Mouse (Mus musculus) kidney, embryonic 14.5 days (tissue): ENCODE results near the gene Crip3. TPM values are rescaled to one million over a fixed set of nuclear protein-coding genes. Genes with fewer than 3 reads are reported as not detected.

Experiments used
- ATAC-seq: fragments of 200-750 bp; cut with Nextera tagmentation; 2 replicates; pipeline ENCODE4 v1.8.0; 2017; ENCODE audit warnings: moderate number of reproducible peaks, mild to moderate bottlenecking, moderate TSS enrichment, moderate library complexity; ENCODE audit not compliant: low FRiP score, low TSS enrichment
- H3K27ac ChIP-seq: fragments of 300-500 bp; sonication (generic); 2 replicates; pipeline ENCODE4 v1.5.1; 2014; ENCODE audit warnings: low read depth, mild to moderate bottlenecking, low read length, moderate library complexity, mixed read lengths
- H3K27me3 ChIP-seq: fragments of 300-500 bp; sonication (generic); 2 replicates; pipeline ENCODE4 v1.6.1; 2014; ENCODE audit warnings: mild to moderate bottlenecking, low read length; ENCODE audit not compliant: control insufficient read depth, insufficient read depth
- H3K36me3 ChIP-seq: fragments of 300-500 bp; sonication (generic); 2 replicates; pipeline ENCODE4 v1.6.1; 2014; ENCODE audit warnings: low read length, mixed read lengths; ENCODE audit not compliant: control insufficient read depth, insufficient read depth
- H3K4me1 ChIP-seq: fragments of 300-500 bp; sonication (generic); 2 replicates; pipeline ENCODE4 v1.6.1; 2014; ENCODE audit warnings: low read length, mixed read lengths; ENCODE audit not compliant: control insufficient read depth, insufficient read depth
- H3K4me2 ChIP-seq: fragments of 300-500 bp; sonication (generic); replicated peaks from 2 replicates; pipeline ENCODE4 v1.6.1; 2014; ENCODE audit warnings: low read depth, mild to moderate bottlenecking, low read length
- H3K4me3 ChIP-seq: fragments of 300-500 bp; sonication (generic); 2 replicates; pipeline ENCODE4 v1.5.1; 2014; ENCODE audit warnings: mild to moderate bottlenecking, low read length
- H3K9ac ChIP-seq: fragments of 300-500 bp; sonication (generic); 2 replicates; pipeline ENCODE4 v1.6.1; 2014; ENCODE audit warnings: low read depth, mild to moderate bottlenecking, low read length, moderate library complexity
- H3K9me3 ChIP-seq: fragments of 300-500 bp; sonication (generic); 2 replicates; pipeline ENCODE4 v1.6.1; 2016; ENCODE audit warnings: low read length; ENCODE audit not compliant: control insufficient read depth
- WGBS: fragments of 180-500 bp; shearing (Covaris S2); extraction: QIAGEN DNeasy Blood & Tissue Kit; methylation state at CpG from one replicate; pipeline ENCODE4 v1.1.7; 2014; 5-methylcytosine and 5-hydroxymethylcytosine counted together
- polyA plus RNA-seq: library from polyadenylated mRNA; unstranded; fragments of >200 nt; fragmentation: Nextera tagmentation; extraction: Ambion mirVana; gene quantifications from 2 replicates; pipeline ENCODE4 v1.2.1, GENCODE M21; 2014

Gene Crip3
- polyA plus RNA-seq, 1 experiment from 2014 or later = 0.38 TPM

DNA sequence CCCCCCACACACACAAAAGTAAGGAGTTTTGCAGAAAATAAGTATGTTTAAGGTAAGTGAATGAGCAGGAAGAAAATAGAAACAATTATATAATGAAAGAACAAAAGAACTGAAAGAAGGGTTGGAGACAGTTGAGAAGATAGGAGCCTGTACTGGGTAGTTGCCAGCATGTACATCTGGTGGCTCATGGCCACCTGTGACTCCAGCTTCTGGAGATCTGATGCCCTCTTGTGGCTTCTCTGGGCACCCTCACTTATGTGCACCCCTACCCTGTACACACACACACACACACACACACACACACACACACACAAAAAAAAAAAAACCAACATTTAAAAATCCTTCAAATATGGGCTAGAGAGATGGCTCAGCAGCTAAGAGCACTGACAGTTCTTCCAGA, 9.0 kb upstream of the Crip3 start:
- Histone ChIP-seq H3K4me1 (no peaks in the 10 kb centered on the region), H3K27me3 (no peaks in the 10 kb centered on the region), H3K36me3 (peaks cover 3% of the 10 kb centered on the region; the same call in 1 of the 2 replicates), H3K4me3 (no peak overlapping the region), H3K9ac (no peak overlapping the region), H3K27ac (no peak overlapping the region), H3K9me3 (no peaks in the 10 kb centered on the region), H3K4me2 (no peak overlapping the region)
- no peak for ATAC-seq

DNA sequence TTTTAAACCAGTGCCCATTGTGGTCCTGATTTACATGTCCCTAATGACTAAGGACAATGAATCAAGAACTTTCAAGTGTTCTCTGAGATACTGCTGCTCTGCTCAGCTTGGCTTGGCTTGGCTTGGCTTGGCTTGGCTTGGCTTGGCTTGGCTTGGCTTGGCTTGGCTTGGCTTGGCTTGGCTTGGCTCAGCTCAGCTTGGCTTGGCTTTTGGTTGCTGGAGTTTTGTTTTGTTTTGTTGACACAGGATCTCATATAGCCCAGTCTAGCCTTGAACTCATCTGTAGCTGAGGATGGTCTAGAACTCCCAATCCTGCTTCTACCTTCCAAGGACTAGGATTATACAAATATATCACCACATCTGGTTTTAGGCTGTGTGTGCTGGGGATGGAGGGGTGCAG, 2.2 kb upstream of the Crip3 start:
- H3K4me3 ChIP-seq = no peak overlapping the region
- no peak overlapping the region for H3K27ac ChIP-seq
- no peaks in the 10 kb centered on the region for H3K27me3 ChIP-seq
- H3K9ac ChIP-seq = no peak overlapping the region
- H3K4me1 ChIP-seq = 0 out of 2 replicates have a peak, but pooled peaks cover 3% of the 10 kb centered on the region
- H3K4me2 ChIP-seq = no peak overlapping the region
- no peak for ATAC-seq
- no peaks in the 10 kb centered on the region for H3K9me3 ChIP-seq
- no peaks in the 10 kb centered on the region for H3K36me3 ChIP-seq

DNA sequence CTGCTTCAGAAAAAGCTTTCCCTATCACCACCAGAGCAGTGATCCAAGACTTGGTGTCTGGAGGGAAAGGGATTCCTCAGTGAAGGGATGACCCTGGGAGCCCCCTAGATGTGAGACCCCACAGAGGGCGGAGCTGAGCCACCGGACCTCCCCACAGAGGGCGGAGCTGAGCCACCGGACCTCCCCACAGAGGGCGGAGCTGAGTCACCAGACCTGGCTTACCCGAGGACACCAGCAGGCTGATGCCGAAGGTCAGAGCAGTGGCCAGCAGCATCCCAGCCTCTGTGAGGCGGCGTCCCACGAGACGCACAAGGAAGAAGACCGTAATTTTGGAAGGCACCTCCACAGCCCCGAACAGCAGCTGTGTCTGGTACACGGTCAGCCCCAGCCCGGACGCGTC, 4.9 kb downstream of the Crip3 start:
- 2% methylated on average over 17 of the region's 17 CpGs for WGBS
- Histone ChIP-seq H3K9ac (no peak overlapping the region), H3K27me3 (0 out of 2 replicates have a peak, but pooled peaks cover 4% of the 10 kb centered on the region), H3K27ac (no peak overlapping the region), H3K4me2 (peak overlapping the region; percentile 19), H3K4me3 (peak overlapping the region; percentile 7; the same call in 1 of the 2 replicates), H3K4me1 (0 out of 2 replicates have a peak, but pooled peaks cover 6% of the 10 kb centered on the region), H3K36me3 (no peaks in the 10 kb centered on the region), H3K9me3 (no peaks in the 10 kb centered on the region)
- ATAC-seq = peak; percentile 63; the same call in 1 of the 2 replicates

DNA sequence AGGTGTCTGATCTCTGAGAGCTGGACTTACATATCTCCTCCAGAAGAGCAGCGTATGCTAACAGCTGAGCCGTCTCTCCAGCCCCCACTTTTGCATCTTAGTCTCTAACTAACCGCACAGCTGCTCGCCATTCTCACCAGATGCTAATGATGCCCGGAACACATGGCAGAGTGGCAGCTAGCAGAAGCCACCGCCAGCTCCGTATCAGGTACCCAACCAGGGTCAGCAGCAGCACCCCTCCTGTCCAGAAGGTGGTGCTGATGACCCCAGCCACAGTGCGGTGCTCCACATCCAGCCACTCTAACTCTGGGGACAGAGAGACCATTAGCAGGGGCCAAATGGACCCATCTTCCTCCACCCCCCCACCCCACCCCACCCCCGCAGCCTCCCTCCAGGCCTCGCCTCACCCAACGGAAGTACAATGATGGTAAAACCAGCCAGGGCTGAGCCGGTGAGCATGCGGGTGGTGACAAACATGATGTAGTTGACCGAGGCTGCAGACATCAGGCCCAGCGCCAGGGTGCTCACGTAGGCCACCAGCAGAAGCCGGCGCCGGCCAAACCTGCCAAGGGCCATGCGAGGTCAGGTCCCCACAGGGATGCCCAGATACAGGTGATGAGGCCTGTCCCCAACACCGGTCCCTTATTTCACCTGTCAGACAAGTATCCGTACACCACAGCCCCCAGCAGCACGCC, 8.1 kb downstream of the Crip3 start:
- Histone ChIP-seq H3K27ac (no peak overlapping the region), H3K27me3 (peaks cover 8% of the 10 kb centered on the region)
- peak; percentile 65 for ATAC-seq

DNA sequence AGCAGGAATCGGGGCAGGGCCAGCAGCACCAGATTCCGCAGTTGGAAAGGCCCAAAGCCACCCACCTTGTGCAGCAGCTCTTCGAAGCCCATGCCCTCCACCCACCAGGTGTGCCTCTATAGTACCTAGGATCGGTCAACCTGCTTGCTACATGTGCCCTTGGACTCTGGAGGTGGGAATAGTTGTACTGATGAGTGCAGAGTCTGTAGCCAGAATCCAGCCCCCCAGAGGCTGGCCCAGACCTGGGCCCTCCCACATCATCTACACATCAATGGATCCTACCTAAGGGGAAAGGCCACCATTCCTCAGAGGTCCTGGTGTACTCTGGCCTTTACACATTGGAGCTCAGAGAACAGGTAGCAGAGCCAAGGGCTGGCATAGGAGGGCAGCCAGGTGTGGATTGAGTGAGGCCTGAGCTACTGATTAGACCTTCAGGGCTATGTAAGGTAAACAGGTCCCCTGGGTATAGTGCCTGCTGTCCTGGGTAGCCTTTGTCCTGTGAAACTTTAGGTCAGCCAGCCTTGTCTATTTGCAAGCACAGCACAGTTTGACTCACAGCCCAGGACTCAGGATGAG, 9.7 kb downstream of the Crip3 start, which contains the start of gene Slc22a7:
Slc22a7 (minus strand) TSS at position 160 of the 576 bp plus-strand sequence.
- Histone ChIP-seq H3K4me1 (0 out of 2 replicates have a peak, but pooled peaks cover 3% of the 10 kb centered on the region), H3K36me3 (no peaks in the 10 kb centered on the region), H3K4me2 (no peak within 1 kb of the TSS), H3K27me3 (peaks cover 20% of the 10 kb centered on the region), H3K27ac (no peak within 1 kb of the TSS), H3K9ac (no peak within 1 kb of the TSS), H3K4me3 (no peak within 1 kb of the TSS), H3K9me3 (no peaks in the 10 kb centered on the region)
- no peak for ATAC-seq
- 78% methylated on average over 4 of the region's 4 CpGs for WGBS

More for the DNA sequence above, 8.1 kb downstream of the Crip3 start:
- Histone ChIP-seq H3K36me3 (no peaks in the 10 kb centered on the region), H3K4me2 (0 out of 2 replicates have a peak overlapping the region, but pooled peaks have one; percentile 8), H3K4me1 (0 out of 2 replicates have a peak, but pooled peaks cover 3% of the 10 kb centered on the region), H3K9me3 (no peaks in the 10 kb centered on the region), H3K4me3 (no peak overlapping the region), H3K9ac (no peak overlapping the region)
- WGBS = 22% methylated on average over 23 of the region's 23 CpGs

DNA sequence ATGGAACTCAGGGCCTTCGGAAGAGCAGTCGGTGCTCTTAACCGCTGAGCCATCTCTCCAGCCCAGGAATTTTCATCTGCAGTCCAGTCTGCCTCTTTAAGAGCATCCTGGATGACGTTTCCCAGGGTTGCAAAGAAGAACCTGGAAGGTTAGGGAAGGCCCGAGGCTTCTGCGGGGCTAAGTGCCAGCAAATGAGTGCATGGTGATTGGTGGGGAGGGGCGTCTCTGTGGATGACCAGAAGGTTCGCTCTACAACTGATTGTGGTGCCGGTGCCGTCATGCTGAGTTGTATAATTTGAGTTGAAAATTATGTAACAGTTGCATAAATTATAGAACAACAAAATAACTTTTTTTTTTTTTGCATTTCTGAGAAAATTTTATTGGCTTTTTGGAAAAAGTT, 10.4 kb downstream of the Crip3 start:
- Histone ChIP-seq H3K36me3 (no peaks in the 10 kb centered on the region), H3K4me1 (no peaks in the 10 kb centered on the region), H3K4me3 (no peak overlapping the region), H3K9ac (no peak overlapping the region), H3K9me3 (no peaks in the 10 kb centered on the region), H3K27ac (no peak overlapping the region), H3K4me2 (no peak overlapping the region), H3K27me3 (peaks cover 28% of the 10 kb centered on the region)
- no peak for ATAC-seq
- WGBS = 94% methylated on average over 10 of the region's 10 CpGs

DNA sequence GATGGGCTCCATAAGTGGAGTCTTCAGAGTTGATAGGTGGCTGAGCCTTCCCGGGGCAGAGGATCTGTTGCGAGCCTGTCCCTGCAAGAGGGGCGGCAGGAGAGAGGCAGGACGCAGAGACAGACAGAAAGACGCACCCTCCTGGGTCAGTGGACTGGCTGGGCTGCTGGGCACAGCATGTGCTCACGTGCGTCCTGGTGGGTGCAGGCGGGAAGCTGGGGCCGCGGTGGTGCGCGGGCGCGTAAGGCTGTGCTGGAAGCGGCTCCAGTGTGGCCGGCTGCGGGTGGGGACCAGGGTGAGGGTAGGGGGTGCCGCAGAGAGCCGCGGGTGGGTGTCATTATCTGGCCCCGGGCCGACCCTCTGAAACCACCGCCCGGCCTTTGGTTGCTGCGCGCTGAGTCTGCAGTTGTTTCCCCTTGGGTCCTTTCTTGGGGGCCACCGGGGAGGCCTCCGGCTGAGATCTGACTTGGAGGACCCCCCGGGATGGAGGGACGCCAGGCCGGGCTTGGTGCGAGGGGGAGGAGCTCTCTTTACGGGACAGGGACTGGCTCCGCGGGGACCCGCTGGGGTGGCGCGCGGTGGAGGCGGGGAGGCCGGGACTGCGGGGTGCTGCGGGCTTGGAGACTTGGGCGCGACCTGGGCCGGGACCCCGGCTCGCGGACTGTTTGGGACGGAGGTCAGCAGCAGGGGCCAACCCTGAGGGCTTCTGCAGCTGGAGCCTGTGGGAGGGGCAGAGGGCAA, 16.3 kb downstream of the Crip3 start:
- H3K36me3 ChIP-seq = no peaks in the 10 kb centered on the region
- whole genome bisulfite sequencing = 1% methylated on average over 45 of the region's 50 CpGs
- H3K4me2 ChIP-seq = peak overlapping the region; percentile 70
- peak overlapping the region; percentile 38 for H3K4me3 ChIP-seq
- ATAC-seq = peak; percentile 43; the same call in 1 of the 2 replicates
- peaks cover 49% of the 10 kb centered on the region for H3K27me3 ChIP-seq
- H3K9ac ChIP-seq = peak overlapping the region; percentile 34
- no peak overlapping the region for H3K27ac ChIP-seq
- peaks cover 5% of the 10 kb centered on the region; the same call in 1 of the 2 replicates for H3K4me1 ChIP-seq
- H3K9me3 ChIP-seq = no peaks in the 10 kb centered on the region

DNA sequence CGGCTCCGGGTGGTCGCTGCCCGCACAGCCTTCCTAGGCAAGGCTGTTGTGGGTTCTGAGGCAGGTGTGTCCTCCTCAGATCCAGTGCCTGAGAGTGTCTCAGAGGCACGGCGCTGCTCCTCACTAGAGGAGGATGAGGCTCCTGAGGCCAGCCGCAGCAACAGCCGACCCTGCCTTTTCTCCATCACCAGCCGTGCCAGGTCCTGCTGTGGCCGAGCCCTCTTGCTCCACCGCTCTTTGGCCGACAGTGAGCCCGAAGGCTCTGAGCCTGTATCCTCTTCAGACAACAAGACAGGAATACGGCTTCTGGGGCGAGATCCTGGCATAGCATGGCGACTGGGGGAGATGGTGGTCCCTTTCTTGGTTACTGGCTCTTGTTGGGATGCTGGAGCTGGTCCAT, 17.5 kb downstream of the Crip3 start:
- Histone ChIP-seq H3K4me3 (no peak overlapping the region), H3K27ac (no peak overlapping the region), H3K9ac (no peak overlapping the region), H3K4me1 (peaks cover 5% of the 10 kb centered on the region; the same call in 1 of the 2 replicates), H3K36me3 (no peaks in the 10 kb centered on the region), H3K4me2 (no peak overlapping the region), H3K27me3 (peaks cover 49% of the 10 kb centered on the region), H3K9me3 (no peaks in the 10 kb centered on the region)
- 95% methylated on average over 16 of the region's 16 CpGs for WGBS
- ATAC-seq = no peak
